Mouse (Mus musculus) CD8-positive naive resting alpha-beta T cell, adult 57 days (primary cell): ENCODE measurements around the gene Grap. TPM values are rescaled to one million over a fixed set of nuclear protein-coding genes. Genes with fewer than 3 reads are reported as not detected.

Source experiments
- total RNA-seq: library from RNA; stranded (reverse); gene quantifications from one replicate; pipeline ENCODE4 v1.2.4, GENCODE M21; 2023

Grap gene
- total RNA-seq: 167 TPM

DNA sequence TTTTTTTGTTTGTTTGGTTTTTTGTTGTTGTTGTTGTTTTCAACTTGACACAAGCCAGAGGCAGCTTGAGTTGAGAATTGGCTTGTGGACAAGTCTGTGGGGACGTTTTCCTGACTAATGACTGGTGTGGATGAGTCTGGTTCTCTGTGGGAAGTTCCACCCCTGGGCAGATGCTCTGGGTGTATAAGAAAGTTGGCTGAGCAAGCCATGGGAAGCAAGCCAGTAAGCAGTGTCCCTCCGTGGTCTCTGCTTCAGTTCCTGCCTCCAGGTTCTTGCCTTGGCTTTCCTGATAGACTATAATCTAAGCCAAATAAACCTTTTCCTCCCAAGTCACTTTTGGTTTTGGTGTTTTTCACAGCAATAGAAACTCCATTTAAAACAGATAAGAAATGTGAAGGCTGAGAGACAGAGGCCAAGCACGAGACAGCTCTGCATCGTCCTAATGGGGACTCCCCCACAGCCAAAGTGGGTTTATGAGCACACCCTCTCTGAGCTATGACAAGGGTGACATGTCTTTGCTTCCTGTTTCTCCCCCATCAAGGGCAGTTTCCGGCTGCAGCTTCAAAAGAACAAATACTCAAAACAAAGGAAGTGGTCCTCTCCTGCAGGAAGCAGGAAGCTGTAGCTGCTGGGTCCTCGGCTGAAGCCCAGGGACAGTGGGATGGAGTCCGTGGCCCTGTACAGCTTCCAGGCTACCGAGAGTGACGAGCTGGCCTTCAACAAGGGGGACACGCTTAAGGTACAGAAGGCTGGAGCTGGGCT lies at the start of gene Grap:
Gene Grap (plus strand): TSS at position 580 of the 762 bp plus-strand sequence.

DNA sequence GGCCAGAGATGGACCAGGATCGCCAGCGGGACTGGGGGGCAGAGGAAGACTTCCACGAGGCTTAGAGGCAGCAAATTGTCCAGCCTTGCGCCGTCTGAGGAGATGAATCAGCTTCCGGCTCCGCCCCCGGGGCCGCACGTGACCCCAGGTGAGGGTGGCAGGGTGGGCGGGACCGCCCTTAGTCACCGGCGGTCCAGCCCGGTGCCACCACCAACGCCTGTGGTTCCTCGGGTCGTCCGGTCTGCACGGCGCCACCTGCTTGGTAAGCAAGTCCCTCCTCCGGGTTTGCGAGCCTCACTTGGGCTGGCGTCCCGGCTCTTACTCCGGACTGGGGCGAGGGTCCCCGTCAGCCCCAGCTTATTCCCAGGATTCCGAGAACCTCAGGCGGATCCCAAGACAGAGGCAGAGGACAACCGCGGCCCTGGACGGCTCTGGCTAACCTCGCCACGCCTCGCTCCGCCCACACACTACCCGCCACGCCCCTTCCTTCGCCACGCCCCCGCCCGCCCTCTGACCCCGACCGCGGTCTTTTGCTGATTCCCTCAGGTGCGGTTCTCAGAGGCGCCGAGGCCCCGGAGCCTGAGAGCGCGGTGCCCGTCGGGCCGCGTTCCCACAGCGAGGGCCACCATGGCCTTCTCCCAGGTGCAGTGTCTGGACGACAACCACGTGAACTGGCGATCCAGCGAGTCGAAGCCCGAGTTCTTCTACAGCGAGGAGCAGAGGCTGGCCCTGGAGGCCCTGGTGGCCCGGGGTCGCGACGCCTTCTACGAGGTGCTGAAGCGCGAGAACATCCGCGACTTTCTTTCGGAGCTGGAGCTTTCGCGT lies 31.1 kb downstream of the Grap start, which contains the start of gene Fam83g:
Gene Fam83g (plus strand): TSS at position 185 of the 825 bp plus-strand sequence.

DNA sequence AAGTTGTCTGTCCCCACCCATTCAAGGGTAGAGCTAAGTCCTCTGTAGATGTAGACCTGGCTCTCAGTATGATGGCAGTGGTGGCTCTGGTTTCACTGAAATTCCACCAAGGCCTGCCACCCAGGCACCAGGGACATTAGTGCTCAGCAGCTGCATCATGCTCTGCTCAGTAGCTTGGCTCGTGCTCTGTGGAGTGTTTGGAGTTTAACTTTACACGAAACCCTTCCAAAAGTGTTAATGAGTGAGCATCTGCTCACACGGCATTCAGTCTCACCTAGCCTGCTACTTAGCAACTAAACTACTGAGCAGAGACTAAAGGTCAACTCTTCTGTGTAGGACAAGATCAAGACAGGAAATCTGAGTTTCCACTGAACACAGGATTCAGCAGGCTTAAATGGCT lies 67.6 kb downstream of the Grap start, which contains the start of gene Slc5a10:
Gene Slc5a10 (minus strand): TSS at position 191 of the 400 bp plus-strand sequence.

Other genes starting within 250 kb of the Grap start
- not detected for gene Rnf112, start 199.1 kb upstream of the Grap start, total RNA-seq
- gene Mfap4, start 167.8 kb upstream of the Grap start, total RNA-seq: not detected
- 21.8 TPM for gene Mapk7, start 158.9 kb upstream of the Grap start, total RNA-seq
- not detected for gene B9d1, start 148.1 kb upstream of the Grap start, total RNA-seq
- gene Epn2, start 73.6 kb upstream of the Grap start, total RNA-seq: 2.7 TPM
- gene Fam83g, start 30.8 kb downstream of the Grap start, total RNA-seq: 0.77 TPM
- not detected for gene Slc5a10, start 67.6 kb downstream of the Grap start, total RNA-seq
- 43.6 TPM for gene Prpsap2, start 108.8 kb downstream of the Grap start, total RNA-seq
- gene Ulk2, start 201.8 kb downstream of the Grap start, total RNA-seq: 30.0 TPM